Mouse (Mus musculus) midbrain, postnatal 0 days (tissue): ENCODE measurements around the gene Nos1. TPM values are rescaled to one million over a fixed set of nuclear protein-coding genes. Genes with fewer than 3 reads are reported as not detected.

ENCODE experiments used
- ATAC-seq: fragments of 200-750 bp; cut with Nextera tagmentation; 2 replicates; pipeline ENCODE4 v1.8.0; 2017; ENCODE audit warnings: moderate number of reproducible peaks, mild to moderate bottlenecking, moderate TSS enrichment, moderate library complexity; ENCODE audit not compliant: low FRiP score
- DNase-seq: peaks from one replicate; pipeline ENCODE4 v3.0.0-alpha.2; 2015; ENCODE audit warnings: low spot score
- H3K27ac ChIP-seq: fragments of 300-500 bp; sonication (generic); 2 replicates; pipeline ENCODE4 v1.5.1; 2014; ENCODE audit warnings: low read depth, mild to moderate bottlenecking, low read length, mixed read lengths
- H3K27me3 ChIP-seq: fragments of 300-500 bp; sonication (generic); 2 replicates; pipeline ENCODE4 v1.6.1; 2014; ENCODE audit warnings: low read length, control low read depth, mixed read lengths; ENCODE audit not compliant: insufficient read depth
- H3K36me3 ChIP-seq: fragments of 300-500 bp; sonication (generic); 2 replicates; pipeline ENCODE4 v1.6.1; 2014; ENCODE audit warnings: low read length, control low read depth, mixed read lengths; ENCODE audit not compliant: insufficient read depth
- H3K4me1 ChIP-seq: fragments of 300-500 bp; sonication (generic); 2 replicates; pipeline ENCODE4 v1.6.1; 2014; ENCODE audit warnings: mild to moderate bottlenecking, control low read depth, antibody characterized with exemption, low read length, mixed read lengths; ENCODE audit not compliant: insufficient read depth
- H3K4me2 ChIP-seq: fragments of 300-500 bp; sonication (generic); 2 replicates; pipeline ENCODE4 v1.6.1; 2014; ENCODE audit warnings: low read depth, mild to moderate bottlenecking, low read length, mixed read lengths; ENCODE audit not compliant: poor library complexity, severe bottlenecking
- H3K4me3 ChIP-seq: fragments of 300-500 bp; sonication (generic); 2 replicates; pipeline ENCODE4 v1.5.1; 2014; ENCODE audit warnings: low read depth, mild to moderate bottlenecking, low read length, moderate library complexity
- H3K9ac ChIP-seq: fragments of 300-500 bp; sonication (generic); replicated peaks from 2 replicates; pipeline ENCODE4 v1.6.1; 2014; ENCODE audit warnings: mild to moderate bottlenecking, low read length, moderate library complexity, mixed read lengths; ENCODE audit not compliant: poor library complexity, severe bottlenecking
- H3K9me3 ChIP-seq: fragments of 300-500 bp; sonication (generic); 2 replicates; pipeline ENCODE4 v1.6.1; 2016; ENCODE audit warnings: low read length, control low read depth
- CTCF ChIP-seq: IDR thresholded peaks from 2 replicates; pipeline ENCODE4 v1.5.1; 2016; ENCODE audit warnings: antibody characterized with exemption, mild to moderate bottlenecking
- WGBS: fragments of 180-500 bp; shearing (Covaris S2); extraction: QIAGEN DNeasy Blood & Tissue Kit; methylation state at CpG from one replicate; pipeline ENCODE4 v1.1.7; 2014; 5-methylcytosine and 5-hydroxymethylcytosine counted together
- polyA plus RNA-seq: library from polyadenylated mRNA; unstranded; fragments of >200 nt; fragmentation: Nextera tagmentation; extraction: Ambion mirVana; gene quantifications from 2 replicates; pipeline ENCODE4 v1.2.1, GENCODE M21; 2015
- total RNA-seq: library from RNA; depleted of rRNA; stranded (reverse); fragments of >200 nt; gene quantifications from 2 replicates; pipeline ENCODE4 v1.2.3, GENCODE M21; 2014

Gene Nos1
- total and polyA plus RNA-seq, 2 experiments from 2014 or later: 3.4 to 17.8 TPM

- WGBS: 78% methylated on average over 10 of the region's 10 CpGs
- no peaks in the 10 kb centered on the region for H3K27me3 ChIP-seq
- no peak for TF ChIP-seq CTCF
- ATAC-seq: no peak
- H3K9ac ChIP-seq: no peak overlapping the region
- no peak overlapping the region for H3K4me3 ChIP-seq
- no peak overlapping the region for H3K4me2 ChIP-seq
- H3K9me3 ChIP-seq: no peaks in the 10 kb centered on the region
- no peaks in the 10 kb centered on the region for H3K36me3 ChIP-seq
- no peaks in the 10 kb centered on the region for H3K4me1 ChIP-seq
- DNase-seq: no peak
- H3K27ac ChIP-seq: no peak overlapping the region
Observed at GRCm38 (mm10) chr5:117853741-117854140, 72.9 kb downstream of the Nos1 start.

GRCm38 (mm10) chr5:117864588-117865300 is 83.9 kb downstream of the Nos1 start:
- 19% methylated on average over 13 of the region's 13 CpGs for WGBS

GRCm38 (mm10) chr5:117865876-117866275 is 85.0 kb downstream of the Nos1 start:
- ATAC-seq (no peak), DNase-seq (no peak)
- no peak overlapping the region for H3K27ac ChIP-seq
- no peak for TF ChIP-seq CTCF
- no peaks in the 10 kb centered on the region; the same call in 1 of the 2 replicates for H3K4me1 ChIP-seq
- no peaks in the 10 kb centered on the region for H3K27me3 ChIP-seq
- H3K4me3 ChIP-seq: no peak overlapping the region
- no peaks in the 10 kb centered on the region for H3K9me3 ChIP-seq
- no peak overlapping the region for H3K4me2 ChIP-seq
- no peaks in the 10 kb centered on the region for H3K36me3 ChIP-seq
- WGBS: 63% methylated on average over 16 of the region's 16 CpGs
- no peak overlapping the region for H3K9ac ChIP-seq

More at GRCm38 (mm10) chr5:117864588-117865300, 83.9 kb downstream of the Nos1 start:
- Histone ChIP-seq H3K9ac (no peak overlapping the region), H3K27me3 (no peaks in the 10 kb centered on the region), H3K4me3 (no peak overlapping the region), H3K9me3 (no peaks in the 10 kb centered on the region), H3K4me2 (no peak overlapping the region), H3K27ac (no peak overlapping the region), H3K4me1 (no peaks in the 10 kb centered on the region; the same call in 1 of the 2 replicates), H3K36me3 (no peaks in the 10 kb centered on the region)
- no peak for TF ChIP-seq CTCF
- ATAC-seq: no peak
- DNase-seq: peak; percentile 73

GRCm38 (mm10) chr5:117871614-117872013 is 90.8 kb downstream of the Nos1 start:
- H3K27ac ChIP-seq: no peak overlapping the region
- H3K4me1 ChIP-seq: no peaks in the 10 kb centered on the region
- no peak overlapping the region for H3K4me2 ChIP-seq
- no peaks in the 10 kb centered on the region for H3K27me3 ChIP-seq
- DNase-seq (no peak), ATAC-seq (no peak)
- H3K9me3 ChIP-seq: no peaks in the 10 kb centered on the region
- no peak overlapping the region for H3K4me3 ChIP-seq
- H3K9ac ChIP-seq: no peak overlapping the region
- H3K36me3 ChIP-seq: no peaks in the 10 kb centered on the region
- no peak for TF ChIP-seq CTCF
- 81% methylated on average over 1 of the region's 1 CpGs for WGBS

- Histone ChIP-seq H3K27me3 (no peaks in the 10 kb centered on the region), H3K4me1 (no peaks in the 10 kb centered on the region), H3K27ac (no peak overlapping the region), H3K9ac (no peak overlapping the region), H3K4me3 (no peak overlapping the region), H3K9me3 (no peaks in the 10 kb centered on the region), H3K36me3 (no peaks in the 10 kb centered on the region), H3K4me2 (no peak overlapping the region)
- WGBS: 81% methylated on average over 8 of the region's 8 CpGs
- ATAC-seq (no peak), DNase-seq (peak; percentile 81)
- no peak for TF ChIP-seq CTCF
Observed at GRCm38 (mm10) chr5:117873807-117874206, 93.0 kb downstream of the Nos1 start.

GRCm38 (mm10) chr5:117874236-117874635 is 93.4 kb downstream of the Nos1 start:
- Histone ChIP-seq H3K9me3 (no peaks in the 10 kb centered on the region), H3K4me1 (no peaks in the 10 kb centered on the region), H3K4me2 (no peak overlapping the region), H3K4me3 (no peak overlapping the region), H3K27me3 (no peaks in the 10 kb centered on the region), H3K27ac (no peak overlapping the region), H3K36me3 (no peaks in the 10 kb centered on the region), H3K9ac (no peak overlapping the region)
- ATAC-seq (no peak), DNase-seq (no peak)
- 67% methylated on average over 7 of the region's 7 CpGs for WGBS
- TF ChIP-seq CTCF: no peak
